Mouse (Mus musculus) ES-E14 (cell line): Measurements from ENCODE around the gene Ankrd13b.

Source experiments
- CHD2 ChIP-seq: IDR thresholded peaks from 2 replicates; pipeline ENCODE4 v1.6.1; 2014; ENCODE audit warnings: mild to moderate bottlenecking, low read depth, low read length, inconsistent platforms
- HCFC1 ChIP-seq: IDR thresholded peaks from 2 replicates; pipeline ENCODE4 v1.6.1; 2012; ENCODE audit warnings: low read length, inconsistent platforms, borderline replicate concordance; ENCODE audit not compliant: insufficient read depth
- MAFK ChIP-seq: IDR thresholded peaks from 2 replicates; pipeline ENCODE4 v1.6.1; 2014; ENCODE audit warnings: mild to moderate bottlenecking, low read depth, low read length, inconsistent platforms; ENCODE audit not compliant: insufficient read depth
- ZC3H11A ChIP-seq: IDR thresholded peaks from 2 replicates; pipeline ENCODE4 v1.6.1; 2012; ENCODE audit warnings: low read depth, mild to moderate bottlenecking, inconsistent platforms, low read length, borderline replicate concordance
- ZNF384 ChIP-seq: IDR thresholded peaks from 2 replicates; pipeline ENCODE4 v1.6.1; 2012; ENCODE audit warnings: low read depth, low read length, inconsistent platforms

GRCm38 (mm10) chr11:77476895-77477294 lies 12.6 kb downstream of the Ankrd13b start:
- TF ChIP-seq MAFK (no peak), ZNF384 (no peak), HCFC1 (no peak), CHD2 (no peak), ZC3H11A (no peak)
